Mouse (Mus musculus): ENCODE results near the gene Ccl6. TPM values are rescaled to one million over a fixed set of nuclear protein-coding genes. Genes with fewer than 3 reads are reported as not detected.
"Not testable (repeated sequence)": the region's sequence is repeated elsewhere in the genome, so short reads cannot be mapped to it uniquely, and the experiment has no call there.

Ccl6 gene
- polyA plus RNA-seq, 1 experiment: 218 TPM

- no peak overlapping the region for H3K4me3 ChIP-seq (replicated peaks; ENCODE audit: control insufficient read depth, low read depth, low read length)
- peaks cover 15% of the 10 kb centered on the region for H3K4me1 ChIP-seq (ENCODE audit: control insufficient read depth, insufficient read depth, low read length)
- no peak for TF ChIP-seq POLR2A (IDR thresholded peaks at IDR 0.05; ENCODE audit: borderline replicate concordance, control insufficient read depth, low read depth, low read length)
- TF ChIP-seq CTCF (IDR thresholded peaks at IDR 0.05; ENCODE audit: control insufficient read depth, insufficient read depth, low read length): no peak
- no peak overlapping the region for H3K27ac ChIP-seq (ENCODE audit: control insufficient read depth, insufficient read depth, low read depth, low read length, poor library complexity)
- 82% methylated on average over 7 of the region's 7 CpGs for WGBS
These were observed 25.6 kb downstream of the Ccl6 start for GRCm38 (mm10) chr11:83567311-83567710.

DNA sequence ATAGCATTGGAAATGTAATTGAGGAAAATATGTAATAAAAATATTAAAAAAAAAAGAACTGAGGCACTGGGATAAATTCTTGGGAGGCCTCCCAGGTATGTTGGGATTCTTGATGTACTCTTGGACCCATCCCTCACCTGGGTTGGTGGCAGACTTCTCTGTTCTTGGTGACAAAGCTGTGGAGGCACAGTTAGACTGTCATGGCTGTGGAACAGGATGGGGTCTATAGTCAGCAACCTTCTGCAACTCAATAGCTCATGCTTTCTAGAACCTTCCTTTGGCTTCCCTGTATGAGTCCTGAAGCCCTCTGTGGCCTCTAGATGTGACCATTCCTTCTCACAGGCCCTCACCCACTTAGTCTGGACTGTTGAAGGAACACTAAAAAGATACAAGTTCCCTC is 26.3 kb downstream of the Ccl6 start:
- TF ChIP-seq POLR2A (IDR thresholded peaks at IDR 0.05; ENCODE audit: borderline replicate concordance, control insufficient read depth, low read depth, low read length): no peak
- no peak overlapping the region for H3K27ac ChIP-seq (ENCODE audit: control insufficient read depth, insufficient read depth, low read depth, low read length, poor library complexity)
- H3K4me1 ChIP-seq (ENCODE audit: control insufficient read depth, insufficient read depth, low read length): peaks cover 13% of the 10 kb centered on the region
- no peak overlapping the region for H3K4me3 ChIP-seq (replicated peaks; ENCODE audit: control insufficient read depth, low read depth, low read length)

GRCm38 (mm10) chr11:83563754-83564153 is 29.1 kb downstream of the Ccl6 start:
- 61% methylated on average over 2 of the region's 2 CpGs for WGBS
- Histone ChIP-seq H3K4me1 (ENCODE audit: control insufficient read depth, insufficient read depth, low read length) (peaks cover 1% of the 10 kb centered on the region; the same call in 1 of the 2 replicates), H3K27ac (ENCODE audit: control insufficient read depth, insufficient read depth, low read depth, low read length, poor library complexity) (no peak overlapping the region), H3K4me3 (replicated peaks; ENCODE audit: control insufficient read depth, low read depth, low read length) (no peak overlapping the region)
- TF ChIP-seq CTCF (IDR thresholded peaks at IDR 0.05; ENCODE audit: control insufficient read depth, insufficient read depth, low read length) (no peak), POLR2A (IDR thresholded peaks at IDR 0.05; ENCODE audit: borderline replicate concordance, control insufficient read depth, low read depth, low read length) (no peak)

- WGBS: 49% methylated on average over 6 of the region's 6 CpGs
- TF ChIP-seq CTCF (IDR thresholded peaks at IDR 0.05; ENCODE audit: control insufficient read depth, insufficient read depth, low read length) (no peak), POLR2A (IDR thresholded peaks at IDR 0.05; ENCODE audit: borderline replicate concordance, control insufficient read depth, low read depth, low read length) (no peak)
- H3K4me3 ChIP-seq (replicated peaks; ENCODE audit: control insufficient read depth, low read depth, low read length): no peak overlapping the region
- peaks cover 1% of the 10 kb centered on the region; the same call in 1 of the 2 replicates for H3K4me1 ChIP-seq (ENCODE audit: control insufficient read depth, insufficient read depth, low read length)
- H3K27ac ChIP-seq (ENCODE audit: control insufficient read depth, insufficient read depth, low read depth, low read length, poor library complexity): no peak overlapping the region
These were observed 30.5 kb downstream of the Ccl6 start for GRCm38 (mm10) chr11:83562311-83562887.

DNA sequence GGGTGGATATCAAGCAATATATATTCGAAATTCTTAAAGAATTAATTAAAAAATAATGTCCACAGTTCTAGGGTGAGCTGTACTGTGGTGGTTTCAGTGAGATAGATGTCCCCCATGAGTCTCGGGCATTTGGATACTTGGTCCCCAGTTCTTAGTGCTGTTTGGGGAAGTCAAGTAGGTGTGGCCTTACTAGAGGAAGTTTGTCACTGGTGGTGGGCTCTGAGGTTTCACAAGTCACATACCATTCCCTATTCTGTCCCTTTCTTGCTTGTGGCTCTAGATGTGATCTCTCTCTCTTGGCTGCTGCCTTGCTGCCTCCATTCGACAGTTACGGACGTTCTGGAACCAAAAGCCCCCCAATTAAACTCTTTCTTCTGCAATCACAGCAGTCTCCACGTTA is 32.5 kb downstream of the Ccl6 start:
- TF ChIP-seq POLR2A (IDR thresholded peaks at IDR 0.05; ENCODE audit: borderline replicate concordance, control insufficient read depth, low read depth, low read length) (no peak), CTCF (IDR thresholded peaks at IDR 0.05; ENCODE audit: control insufficient read depth, insufficient read depth, low read length) (no peak)
- 20% methylated on average over 6 of the region's 6 CpGs for WGBS

GRCm38 (mm10) chr11:83557074-83557473 is 35.8 kb downstream of the Ccl6 start:
- Histone ChIP-seq H3K4me3 (replicated peaks; ENCODE audit: control insufficient read depth, low read depth, low read length) (no peak overlapping the region), H3K27ac (ENCODE audit: control insufficient read depth, insufficient read depth, low read depth, low read length, poor library complexity) (no peak overlapping the region), H3K4me1 (ENCODE audit: control insufficient read depth, insufficient read depth, low read length) (peaks cover 1% of the 10 kb centered on the region; the same call in 1 of the 2 replicates)
- TF ChIP-seq POLR2A (IDR thresholded peaks at IDR 0.05; ENCODE audit: borderline replicate concordance, control insufficient read depth, low read depth, low read length) (no peak), CTCF (IDR thresholded peaks at IDR 0.05; ENCODE audit: control insufficient read depth, insufficient read depth, low read length) (no peak)
- 76% methylated on average over 10 of the region's 10 CpGs for WGBS

More for the DNA sequence above, 32.5 kb downstream of the Ccl6 start:
- H3K4me3 ChIP-seq (replicated peaks; ENCODE audit: control insufficient read depth, low read depth, low read length): no peak overlapping the region
- no peak overlapping the region; the same call in 1 of the 2 replicates for H3K27ac ChIP-seq (ENCODE audit: control insufficient read depth, insufficient read depth, low read depth, low read length, poor library complexity)
- H3K4me1 ChIP-seq (ENCODE audit: control insufficient read depth, insufficient read depth, low read length): peaks cover 1% of the 10 kb centered on the region; the same call in 1 of the 2 replicates

- H3K4me3 ChIP-seq (replicated peaks; ENCODE audit: control insufficient read depth, low read depth, low read length): no peak overlapping the region
- TF ChIP-seq CTCF (IDR thresholded peaks at IDR 0.05; ENCODE audit: control insufficient read depth, insufficient read depth, low read length): no peak
- TF ChIP-seq POLR2A (IDR thresholded peaks at IDR 0.05; ENCODE audit: borderline replicate concordance, control insufficient read depth, low read depth, low read length): no peak
- peaks cover 1% of the 10 kb centered on the region; the same call in 1 of the 2 replicates for H3K4me1 ChIP-seq (ENCODE audit: control insufficient read depth, insufficient read depth, low read length)
- 30% methylated on average over 8 of the region's 8 CpGs for WGBS
- H3K27ac ChIP-seq (ENCODE audit: control insufficient read depth, insufficient read depth, low read depth, low read length, poor library complexity): no peak overlapping the region
These were observed 36.7 kb downstream of the Ccl6 start for GRCm38 (mm10) chr11:83556085-83556781.

- peaks cover 6% of the 10 kb centered on the region for H3K4me1 ChIP-seq (ENCODE audit: control insufficient read depth, insufficient read depth, low read length)
- WGBS: 73% methylated on average over 5 of the region's 5 CpGs
- TF ChIP-seq CTCF (IDR thresholded peaks at IDR 0.05; ENCODE audit: control insufficient read depth, insufficient read depth, low read length) (no peak), POLR2A (IDR thresholded peaks at IDR 0.05; ENCODE audit: borderline replicate concordance, control insufficient read depth, low read depth, low read length) (no peak)
- H3K27ac ChIP-seq (ENCODE audit: control insufficient read depth, insufficient read depth, low read depth, low read length, poor library complexity): no peak overlapping the region
- no peak overlapping the region for H3K4me3 ChIP-seq (replicated peaks; ENCODE audit: control insufficient read depth, low read depth, low read length)
These were observed 41.2 kb downstream of the Ccl6 start for GRCm38 (mm10) chr11:83551668-83552067.

DNA sequence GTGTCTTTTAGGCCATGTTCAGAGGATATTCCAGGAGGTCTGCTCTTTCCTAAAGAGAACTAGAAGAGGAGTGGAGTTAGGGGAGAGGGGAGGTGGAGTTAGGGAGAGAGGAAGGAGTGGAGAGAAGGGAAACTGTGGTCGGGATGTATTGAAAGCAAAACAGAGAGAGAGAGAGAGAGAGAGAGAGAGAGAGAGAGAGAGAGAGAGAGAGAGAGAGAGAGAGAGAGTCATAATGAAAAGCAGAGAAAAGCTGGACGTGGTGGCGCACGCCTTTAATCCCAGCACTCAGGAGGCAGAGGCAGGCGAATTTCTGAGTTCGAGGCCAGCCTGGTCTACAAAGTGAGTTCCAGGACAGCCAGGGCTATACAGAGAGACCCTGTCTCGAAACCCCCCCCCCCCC is 41.9 kb downstream of the Ccl6 start:
- not testable (repeated sequence) for H3K4me1 ChIP-seq (ENCODE audit: control insufficient read depth, insufficient read depth, low read length); H3K4me3 ChIP-seq (replicated peaks; ENCODE audit: control insufficient read depth, low read depth, low read length)
- peak overlapping the region; percentile 5; the same call in 1 of the 2 replicates for H3K27ac ChIP-seq (ENCODE audit: control insufficient read depth, insufficient read depth, low read depth, low read length, poor library complexity)
- WGBS: 66% methylated on average over 7 of the region's 7 CpGs
